Mouse (Mus musculus) gastrocnemius, postnatal 14 days (tissue): ENCODE measurements at regions not wholly inside any gene's neighbourhood (a gene's known extent, or its start where the extent isn't known, plus 50 kb on each side); places are given as distances from the start of the nearest gene placed in this dataset.

Experiments
- DNase-seq: peaks from one replicate; pipeline ENCODE4 v3.0.0; 2021; ENCODE audit warnings: mixed read lengths
- intact Hi-C: fragments of 180-260 bp; cut with DNase I; formaldehyde crosslinking; loops from one replicate; pipeline ENCODE4 v1.15.1; 2025; ENCODE audit warnings: low total_unique reads

GRCm38 (mm10) chr5:106088478-106089185, 212.3 kb downstream of the Zfp326 start:
- no peak for DNase-seq
- intact Hi-C loops = no loop called here

- no peak for DNase-seq
- intact Hi-C loops = no loop called here
These were observed 207.4 kb downstream of the Zfp326 start for GRCm38 (mm10) chr5:106083786-106084185.

GRCm38 (mm10) chr5:106082891-106083290, 206.5 kb downstream of the Zfp326 start:
- intact Hi-C loops = no loop called here
- DNase-seq = no peak

GRCm38 (mm10) chr5:106067124-106067551, 190.8 kb downstream of the Zfp326 start:
- no peak for DNase-seq
- intact Hi-C loops = no loop called here

GRCm38 (mm10) chr5:106066706-106067105, 190.3 kb downstream of the Zfp326 start:
- intact Hi-C loops = no loop called here

DNA sequence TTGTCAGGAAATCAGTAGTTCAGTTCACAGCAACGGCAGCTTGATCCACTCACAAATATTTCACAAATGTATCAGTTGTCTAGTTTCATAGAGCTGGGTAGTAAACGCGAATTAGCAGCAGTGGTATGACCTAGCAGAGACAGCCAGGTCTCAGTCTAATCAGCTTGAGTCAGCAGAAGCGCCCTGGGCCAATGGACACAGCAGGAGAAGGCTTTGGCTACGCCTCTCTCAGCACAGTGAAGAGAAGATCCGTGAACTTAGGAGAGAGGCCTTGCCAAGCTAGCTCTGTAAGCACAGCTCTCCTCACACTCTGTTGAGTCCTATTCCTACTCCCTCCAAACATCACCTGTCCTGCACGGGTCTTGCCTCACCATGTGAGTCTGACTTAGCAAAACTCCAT, 188.0 kb downstream of the Zfp326 start:
- intact Hi-C loops = no loop called here
- DNase-seq = no peak

More at GRCm38 (mm10) chr5:106066706-106067105, 190.3 kb downstream of the Zfp326 start:
- no peak for DNase-seq

- intact Hi-C loops = no loop called here
- DNase-seq = no peak
These were observed 186.6 kb downstream of the Zfp326 start for GRCm38 (mm10) chr5:106062926-106063325.

DNA sequence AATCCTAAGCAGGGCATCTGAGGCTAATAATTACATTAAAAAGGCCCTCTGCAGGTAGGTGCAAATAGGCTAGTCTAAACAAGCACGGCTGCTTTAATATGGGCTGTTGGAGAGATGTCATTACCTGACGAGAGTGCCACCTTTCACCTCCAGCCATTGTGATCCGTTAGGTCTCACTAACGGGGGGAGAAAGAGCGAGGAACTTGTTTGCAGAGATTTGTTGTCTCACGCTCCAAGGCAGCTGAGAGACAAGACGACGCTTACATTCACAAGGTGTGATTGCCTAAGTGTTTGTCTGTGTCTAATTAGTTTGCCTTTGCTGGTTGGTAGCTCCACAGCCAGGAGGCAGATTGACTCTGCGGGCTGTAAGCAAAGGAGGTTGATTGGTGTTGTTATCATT, 180.3 kb downstream of the Zfp326 start:
- no peak for DNase-seq
- intact Hi-C loops = no loop called here

- no peak for DNase-seq
- intact Hi-C loops = no loop called here
These were observed 178.9 kb downstream of the Zfp326 start for GRCm38 (mm10) chr5:106055221-106055620.

GRCm38 (mm10) chr5:106051026-106051425, 174.7 kb downstream of the Zfp326 start:
- intact Hi-C loops = no loop called here
- no peak for DNase-seq

DNA sequence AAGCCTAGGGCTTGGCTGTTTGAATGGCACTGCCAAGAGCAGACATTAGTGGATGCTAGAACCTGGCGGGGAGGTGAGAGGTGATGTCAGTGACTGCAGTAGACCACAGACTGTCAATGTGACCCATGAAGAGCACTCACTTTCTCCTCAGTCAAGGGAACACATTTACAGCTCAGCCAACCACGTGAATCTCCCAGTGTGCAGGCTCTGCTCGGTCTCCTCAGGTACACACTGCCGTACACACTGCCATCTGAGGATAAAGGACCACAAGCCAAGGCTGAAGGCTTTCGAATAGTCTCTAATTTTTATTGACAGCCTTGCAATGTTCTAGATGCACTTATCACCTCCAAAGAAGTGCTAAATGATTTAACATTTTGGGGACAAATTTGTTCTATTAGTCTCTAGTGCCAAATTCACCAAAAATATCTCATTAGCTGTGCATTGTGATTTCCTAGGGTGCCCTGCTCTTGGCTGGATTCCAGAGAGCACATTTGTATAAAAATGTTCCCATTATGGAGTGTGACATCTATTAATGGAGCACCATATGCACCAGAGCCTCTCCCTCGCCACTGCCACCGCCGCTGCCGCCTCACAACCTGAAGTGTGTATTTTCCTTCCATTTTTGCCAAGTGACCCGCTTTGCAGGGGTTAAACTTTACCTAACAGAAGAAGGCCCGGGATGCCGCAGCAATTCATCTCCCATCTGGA, 168.7 kb downstream of the Zfp326 start:
- DNase-seq = no peak
- intact Hi-C loops = no loop called here

- no peak for DNase-seq
- intact Hi-C loops = no loop called here
These were observed 162.0 kb downstream of the Zfp326 start for GRCm38 (mm10) chr5:106038321-106038720.

DNA sequence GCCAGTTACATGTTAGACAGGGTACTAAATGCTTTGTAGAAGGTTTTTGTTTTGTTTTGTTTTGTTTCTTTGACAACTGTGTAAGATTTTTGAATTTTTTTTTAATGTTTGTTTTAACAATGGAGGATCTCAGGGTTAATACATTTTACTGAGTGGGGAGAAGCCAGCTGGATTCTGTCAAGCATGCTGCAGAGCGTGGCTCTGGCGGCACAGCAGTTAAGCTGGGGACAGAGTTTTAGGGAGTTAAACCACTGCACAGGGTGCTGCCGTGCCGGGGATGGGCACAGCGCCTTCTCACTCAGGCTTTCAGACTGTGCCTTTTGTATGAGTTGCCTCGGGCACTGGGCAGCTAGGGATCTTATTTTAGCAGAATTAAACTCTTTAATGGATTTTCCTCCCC, 159.8 kb downstream of the Zfp326 start:
- no peak for DNase-seq
- intact Hi-C loops = no loop called here

DNA sequence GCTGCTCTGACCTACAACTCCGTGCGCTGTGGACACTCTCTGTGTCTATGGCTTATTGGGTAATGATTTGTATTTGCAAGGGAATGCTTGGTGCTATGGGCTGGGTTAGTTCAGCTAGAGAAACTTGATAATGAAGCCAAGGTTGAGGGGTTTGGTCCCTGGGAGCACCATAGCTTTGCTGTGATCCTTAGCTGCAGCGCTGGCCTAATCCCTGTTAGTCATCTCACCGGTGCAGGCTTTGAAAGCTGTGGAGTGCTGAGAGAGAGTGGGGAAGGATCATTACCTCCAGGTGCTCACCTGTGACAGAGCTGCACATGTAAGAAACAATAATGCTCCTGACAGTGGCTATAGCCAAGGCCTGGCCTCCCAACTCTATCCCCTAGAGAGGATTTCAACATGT, 156.6 kb downstream of the Zfp326 start:
- DNase-seq = no peak
- intact Hi-C loops = no loop called here

- intact Hi-C loops = no loop called here
These were observed 150.5 kb downstream of the Zfp326 start for GRCm38 (mm10) chr5:106026861-106027260.

DNA sequence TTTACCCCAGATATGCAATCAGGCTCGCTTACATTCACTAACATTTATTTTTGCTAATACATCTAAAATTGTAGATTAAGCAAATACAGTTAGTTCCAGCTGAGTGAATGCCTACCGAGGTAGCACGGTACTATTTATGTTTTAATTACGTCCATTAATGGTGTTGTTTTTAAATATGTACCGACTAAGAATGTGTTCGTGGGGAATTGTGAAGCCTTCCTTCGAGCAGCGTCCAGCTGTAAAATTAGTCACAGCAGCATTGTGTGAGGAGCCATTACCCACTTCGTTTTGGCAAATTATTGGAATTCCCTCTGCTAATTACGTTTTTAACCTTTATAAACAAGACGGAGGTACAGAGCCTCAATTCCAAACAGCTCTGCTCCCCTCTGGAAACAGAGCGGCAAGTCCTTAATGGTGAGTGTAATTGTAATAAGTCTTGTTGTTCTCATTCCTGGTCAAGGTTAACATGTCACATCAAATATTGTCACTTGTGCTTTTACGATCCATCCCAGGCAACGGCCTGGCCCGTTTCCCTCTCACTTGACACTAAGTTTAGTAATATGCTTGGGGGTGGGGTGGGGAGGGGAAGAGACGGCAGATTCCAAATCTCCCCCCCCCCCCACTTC, 128.0 kb downstream of the Zfp326 start:
- no peak for DNase-seq
- intact Hi-C loops = no loop called here

More at GRCm38 (mm10) chr5:106026861-106027260, 150.5 kb downstream of the Zfp326 start:
- no peak for DNase-seq

DNA sequence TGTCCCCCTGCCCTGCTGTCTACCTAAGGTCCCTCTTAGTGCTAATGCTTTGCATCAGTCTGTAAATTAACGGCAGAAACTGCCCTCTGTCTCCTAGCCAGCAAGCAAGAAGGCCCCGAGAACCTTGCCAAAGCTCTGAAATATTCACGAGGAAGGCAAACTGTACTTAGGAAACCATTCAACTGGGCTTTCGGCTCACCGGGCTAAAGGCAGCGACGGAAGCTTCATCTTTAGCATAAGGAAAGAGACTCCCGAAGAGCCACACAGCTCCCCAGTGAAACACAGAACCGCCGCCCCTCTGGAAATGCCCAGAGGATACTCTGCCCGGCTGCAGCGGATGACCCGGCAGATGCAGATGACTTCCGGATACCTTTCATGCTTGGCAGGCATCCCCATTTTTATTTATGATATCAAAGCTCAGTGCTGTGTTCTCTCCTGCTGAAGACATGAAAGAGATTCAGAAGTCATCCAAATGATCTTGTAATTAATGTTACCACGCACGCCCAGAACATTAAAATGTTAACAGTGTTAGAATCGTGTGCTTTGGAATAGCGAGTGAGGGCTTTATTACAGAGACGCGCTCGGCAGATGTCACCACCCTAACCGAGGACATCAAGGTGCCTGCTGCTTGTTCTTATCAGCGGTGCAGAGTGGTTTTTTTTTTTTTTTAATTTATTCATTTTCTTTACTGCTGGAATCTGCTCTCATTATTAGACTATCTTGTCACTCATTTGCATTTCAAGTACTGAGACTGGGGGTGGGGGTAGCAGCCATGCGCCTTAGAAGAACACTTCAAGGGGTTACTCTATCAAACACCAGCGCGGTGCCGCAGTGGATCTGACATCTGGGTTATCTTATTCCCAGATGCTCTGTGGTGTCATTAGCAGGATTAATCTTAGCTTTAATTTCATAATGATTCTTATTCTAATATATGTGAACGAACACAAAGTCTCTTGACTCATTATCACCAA, 127.2 kb downstream of the Zfp326 start:
- DNase-seq = no peak
- intact Hi-C loops = no loop called here

DNA sequence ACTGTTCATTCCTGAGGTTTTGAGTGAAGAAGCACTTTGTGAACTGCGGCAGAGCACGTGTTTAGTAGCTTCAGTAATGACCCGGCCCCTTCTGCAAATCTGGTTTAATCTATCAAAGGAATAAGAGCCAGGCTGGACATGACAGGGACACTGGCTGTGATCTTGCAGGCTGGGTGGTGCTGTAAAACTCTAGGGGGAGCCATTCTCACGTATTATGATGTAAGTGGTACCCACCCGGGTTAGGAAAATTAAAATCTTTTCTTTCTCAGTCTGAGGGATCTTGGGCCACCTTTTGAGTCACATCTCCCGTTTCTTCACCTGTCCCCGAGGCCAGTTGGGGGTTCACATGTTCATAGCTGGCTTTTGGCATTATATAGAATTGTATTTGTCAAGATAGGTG, 126.0 kb downstream of the Zfp326 start:
- intact Hi-C loops = no loop called here
- no peak for DNase-seq

GRCm38 (mm10) chr5:105994218-105994617, 117.9 kb downstream of the Zfp326 start:
- intact Hi-C loops = no loop called here

More at GRCm38 (mm10) chr5:105994218-105994617, 117.9 kb downstream of the Zfp326 start:
- DNase-seq = no peak
